Mouse (Mus musculus) forebrain, embryonic 14.5 days (tissue): ENCODE data around the gene Npy1r. TPM values are rescaled to one million over a fixed set of nuclear protein-coding genes. Genes with fewer than 3 reads are reported as not detected.

ENCODE experiments used
- polyA plus RNA-seq: library from polyadenylated mRNA; unstranded; fragments of >200 nt; fragmentation: Nextera tagmentation; extraction: Ambion mirVana; gene quantifications from 2 replicates; pipeline ENCODE4 v1.2.1, GENCODE M21; 2014

Npy1r gene
- polyA plus RNA-seq, 1 experiment from 2014 or later = 2.3 TPM

Other genes with a start within 250 kb of the Npy1r start
- gene Tma16, start 210.7 kb upstream of the Npy1r start, polyA plus RNA-seq = 7.6 and 10.0 TPM in 2 replicates
- not detected in 2 replicates for gene Tktl2, start 185.4 kb upstream of the Npy1r start, polyA plus RNA-seq
- 0.38 and 0.54 TPM in 2 replicates for gene Npy5r, start 9.1 kb upstream of the Npy1r start, polyA plus RNA-seq
- 3.2 and 3.3 TPM in 2 replicates for gene Naf1, start 163.0 kb downstream of the Npy1r start, polyA plus RNA-seq